Mouse (Mus musculus): Measurements from ENCODE around the gene Srebf2.

Gene Srebf2

DNA sequence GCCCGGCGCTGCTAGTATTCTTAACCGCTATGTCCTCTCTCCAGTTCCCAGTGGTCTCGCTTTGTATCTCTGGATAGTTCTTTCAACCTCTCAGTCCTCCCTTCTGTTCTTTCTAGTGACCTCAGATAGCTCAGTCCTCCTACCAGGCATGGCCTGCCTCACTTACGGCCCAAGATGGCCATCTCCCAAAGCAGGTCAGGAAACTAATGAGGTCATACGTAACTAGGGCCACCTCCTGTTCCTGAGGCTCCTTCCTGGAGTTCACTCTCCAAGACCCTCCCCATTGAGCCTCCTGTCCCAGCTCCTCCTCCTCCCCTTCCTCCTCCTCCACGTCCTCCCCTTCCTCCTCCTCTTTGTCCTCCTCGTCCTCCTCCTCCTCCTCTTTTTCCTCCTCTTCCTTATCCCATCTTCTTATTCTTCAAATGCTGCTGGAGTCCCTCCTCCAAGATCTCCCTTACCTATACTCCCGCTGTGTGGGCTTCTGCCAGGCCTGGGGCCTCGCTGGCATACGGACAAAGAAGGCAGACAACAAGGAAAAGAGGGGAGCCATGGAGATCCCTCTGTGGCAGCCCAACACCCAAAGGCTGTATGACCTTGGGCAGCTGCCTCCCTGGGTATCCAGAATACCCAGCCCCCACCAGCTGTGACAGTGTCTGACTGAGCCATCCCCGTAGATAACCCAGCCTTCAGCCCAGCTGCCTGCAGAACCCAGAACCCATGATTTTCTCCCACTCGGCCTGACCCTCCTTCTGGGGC, 62.5 kb downstream of the Srebf2 start:
- DNase-seq, result no peak

DNA sequence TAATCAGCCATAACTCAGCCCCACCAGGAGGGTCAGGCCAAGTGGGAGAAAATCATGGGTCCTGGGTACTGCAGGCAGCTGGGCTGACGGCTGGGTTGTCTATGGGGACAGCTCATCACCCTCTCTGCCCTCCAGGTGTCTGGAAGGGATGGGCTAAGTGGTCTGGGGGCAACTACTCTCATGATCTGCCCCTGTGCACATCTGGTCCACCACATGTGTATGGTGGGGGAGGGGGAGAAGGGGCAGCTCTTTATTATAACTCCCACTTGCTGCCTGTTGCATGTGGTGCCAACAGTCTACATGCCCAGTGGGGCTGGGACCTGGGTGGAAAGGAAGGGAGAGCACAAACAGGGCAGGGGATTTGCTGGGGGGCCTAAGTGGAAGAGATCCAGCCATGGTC, 63.8 kb downstream of the Srebf2 start:
- no peak for DNase-seq

DNA sequence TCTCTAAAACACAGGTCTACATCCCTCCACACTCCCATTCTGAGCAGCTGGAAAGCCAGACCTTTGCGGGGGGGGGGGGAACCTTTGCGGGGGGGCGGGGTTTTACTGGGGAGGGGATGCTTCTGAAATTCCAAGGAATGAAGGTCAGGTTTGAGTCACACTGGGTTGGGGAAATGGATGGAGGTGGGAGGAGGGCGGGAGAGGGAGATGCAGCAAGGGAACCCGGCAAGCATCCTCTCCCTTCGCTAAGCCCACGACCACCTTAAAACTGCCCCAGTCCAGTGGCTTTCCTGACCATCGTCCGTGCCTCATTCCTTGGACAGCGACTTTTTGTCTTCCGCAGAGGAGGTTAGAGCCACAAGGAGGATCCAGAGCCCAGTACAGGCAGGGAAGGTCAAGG, 64.3 kb downstream of the Srebf2 start:
- no peak for DNase-seq

DNA sequence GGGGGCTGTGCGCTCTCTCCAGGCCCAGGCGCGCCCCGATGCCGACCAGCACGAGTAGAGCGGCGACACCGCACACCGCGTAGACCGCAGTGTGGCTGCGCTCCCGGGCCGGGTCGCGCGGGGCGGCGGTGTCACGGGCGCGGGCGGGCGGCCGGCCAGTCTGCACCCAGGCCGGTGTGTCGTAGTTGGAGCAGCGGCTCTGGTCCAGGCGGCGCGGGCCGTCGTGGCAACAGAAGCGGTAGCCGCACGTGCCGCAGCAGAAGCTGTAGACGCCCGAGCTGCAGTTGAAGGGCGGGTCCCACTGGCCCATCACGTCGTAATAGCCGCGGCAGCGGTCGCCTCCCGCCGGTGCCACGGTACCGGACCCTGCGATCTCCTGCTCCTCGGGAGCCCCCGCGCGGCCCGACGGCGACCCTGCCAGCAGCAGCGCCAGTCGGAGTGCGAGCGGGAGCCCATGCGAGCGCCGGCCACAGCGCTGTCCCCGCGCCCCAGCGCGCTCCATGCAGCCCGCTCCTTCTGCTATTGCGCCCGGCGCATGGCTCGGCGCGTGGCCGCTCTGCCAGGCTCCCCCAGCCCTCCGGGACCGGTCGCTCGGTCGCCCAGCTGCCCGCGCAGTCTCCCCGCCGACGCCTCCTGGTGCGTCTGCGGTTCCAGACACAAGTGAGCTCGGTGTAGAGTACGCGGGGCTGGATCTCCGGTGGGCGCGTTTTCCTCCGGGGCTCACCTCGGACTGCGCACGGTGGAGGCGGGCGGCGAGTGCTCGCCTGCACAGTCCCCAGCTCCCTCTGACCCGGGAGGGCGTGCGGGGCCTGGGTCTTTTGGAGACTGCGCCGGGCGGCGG, 65.2 kb downstream of the Srebf2 start:
- peak; percentile 33 for DNase-seq

DNA sequence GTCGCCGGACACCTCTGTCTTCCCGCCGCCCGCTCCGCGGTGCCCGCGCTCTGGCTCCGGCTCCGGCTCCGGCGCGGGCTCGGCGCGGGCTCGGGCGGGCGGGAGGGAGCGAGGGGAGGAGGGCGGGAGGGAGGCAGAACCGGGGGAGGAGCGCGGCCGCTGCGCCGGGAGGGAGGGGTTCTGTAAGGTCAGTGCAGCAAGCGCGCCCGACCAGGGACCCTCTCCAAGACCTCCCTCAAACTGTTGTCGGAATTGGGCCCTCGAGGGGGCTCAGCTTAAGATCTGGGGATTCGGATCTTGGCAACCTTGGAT, 65.7 kb downstream of the Srebf2 start, which contains the start of gene Shisa8:
Gene Shisa8 (minus strand): TSS at position 64 of the 312 bp plus-strand sequence.
- DNase-seq, result no peak

DNA sequence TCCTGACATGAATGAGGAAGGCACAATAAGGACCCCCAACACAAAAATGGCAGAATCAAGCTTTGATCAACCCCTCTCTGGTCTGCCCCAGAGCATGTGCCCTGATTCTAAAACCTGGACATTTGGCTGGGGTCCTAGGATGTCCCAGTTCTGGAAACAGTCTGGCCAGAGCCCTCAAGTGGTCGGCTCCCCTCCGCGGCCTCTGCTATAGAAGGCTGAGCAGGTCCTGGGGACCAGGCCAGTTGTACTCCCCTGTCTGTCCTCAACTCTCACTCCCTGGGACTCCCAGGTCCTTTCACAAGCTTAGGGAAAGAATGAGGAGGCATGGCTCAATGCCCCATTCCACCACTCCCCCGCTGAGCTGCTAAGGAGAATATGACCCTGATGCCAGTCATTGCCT, 66.2 kb downstream of the Srebf2 start:
- no peak for DNase-seq

DNA sequence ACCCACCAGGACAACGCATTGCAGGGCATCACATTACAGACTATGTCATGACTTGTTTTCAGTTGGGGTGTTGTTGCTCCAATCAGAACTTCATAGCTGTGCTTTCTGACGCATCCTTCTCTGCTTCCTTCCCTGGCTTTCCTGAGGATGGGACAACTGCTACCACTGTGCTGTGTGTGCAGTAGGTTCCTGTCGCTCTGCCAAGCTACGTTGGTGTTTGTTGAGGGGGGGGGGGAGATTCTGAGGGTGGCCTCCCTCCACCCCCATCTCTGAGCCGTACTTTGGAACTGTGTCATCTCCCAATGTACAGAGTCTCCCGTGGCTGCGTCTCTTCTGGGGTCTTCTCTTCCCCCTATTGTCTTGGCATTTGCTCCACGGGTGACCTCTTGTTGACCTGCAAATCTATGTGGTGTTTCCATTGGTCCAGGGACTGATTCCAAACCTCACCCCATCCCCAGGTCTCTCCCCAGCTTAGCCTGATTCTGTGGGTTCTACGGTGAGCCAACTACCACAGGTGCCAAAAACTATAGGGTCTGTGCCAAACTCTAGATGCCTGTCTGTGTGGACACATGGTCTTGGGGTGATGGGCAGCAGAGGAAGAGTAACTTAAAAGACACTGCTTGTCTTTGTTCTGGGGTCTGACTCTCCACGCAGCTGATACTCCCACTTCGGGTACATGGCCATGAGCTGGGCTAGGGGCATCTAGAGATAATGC, 68.5 kb downstream of the Srebf2 start:
- no peak for DNase-seq

DNA sequence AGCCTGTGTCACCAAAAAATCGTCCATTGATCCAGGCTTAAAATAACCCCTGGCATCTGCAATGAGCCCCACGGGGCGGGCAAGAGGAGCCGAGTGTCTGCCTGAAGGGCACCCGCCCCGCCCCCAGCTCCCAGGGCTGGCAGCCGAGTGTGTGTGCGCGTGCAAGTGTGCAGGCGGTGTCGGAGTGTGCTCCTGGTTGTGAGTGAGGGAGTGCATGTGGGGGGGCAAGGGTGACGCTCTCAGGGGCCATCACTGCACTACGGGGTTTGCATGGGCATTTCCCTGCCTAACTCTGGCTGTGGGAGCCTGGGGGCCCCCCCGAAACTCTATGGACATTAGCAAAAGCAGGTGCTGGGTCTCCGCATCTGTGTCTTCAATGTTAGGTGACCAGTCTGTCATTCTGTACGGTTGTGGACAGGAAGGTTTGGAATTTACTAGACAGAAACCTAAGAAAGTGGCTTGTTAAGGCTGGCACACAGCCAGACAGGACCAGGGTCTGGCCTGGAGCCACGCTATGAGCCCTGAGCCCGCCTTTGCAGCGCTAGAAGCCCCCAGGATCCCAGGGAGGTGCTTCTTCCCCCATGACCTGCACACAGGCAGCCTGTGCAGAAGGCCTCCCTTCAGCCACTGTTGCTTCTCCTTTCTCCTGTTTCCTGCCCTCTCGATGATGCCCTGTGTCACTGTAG, 69.3 kb downstream of the Srebf2 start:
- no peak for DNase-seq

DNA sequence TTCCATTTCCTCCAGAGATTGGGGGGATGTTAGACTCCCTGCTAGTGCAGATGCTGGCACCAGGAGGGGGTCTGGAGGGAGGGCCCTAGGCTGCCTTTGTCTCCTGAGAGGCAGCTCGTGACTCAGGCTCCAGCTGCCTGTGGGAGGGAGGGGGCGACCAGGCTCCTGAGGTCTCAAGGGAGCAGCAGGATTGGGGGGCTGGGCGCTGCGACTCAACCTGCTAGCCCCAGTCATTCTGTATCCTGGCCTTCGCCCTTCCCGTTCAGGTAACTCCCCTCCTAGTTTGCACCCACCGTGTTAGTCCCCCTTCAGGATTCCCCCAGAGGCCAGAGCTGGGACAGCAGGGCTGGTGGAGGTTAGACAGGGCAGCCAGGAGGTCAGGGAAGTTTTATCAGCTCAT, 70.1 kb downstream of the Srebf2 start:
- DNase-seq, result no peak

DNA sequence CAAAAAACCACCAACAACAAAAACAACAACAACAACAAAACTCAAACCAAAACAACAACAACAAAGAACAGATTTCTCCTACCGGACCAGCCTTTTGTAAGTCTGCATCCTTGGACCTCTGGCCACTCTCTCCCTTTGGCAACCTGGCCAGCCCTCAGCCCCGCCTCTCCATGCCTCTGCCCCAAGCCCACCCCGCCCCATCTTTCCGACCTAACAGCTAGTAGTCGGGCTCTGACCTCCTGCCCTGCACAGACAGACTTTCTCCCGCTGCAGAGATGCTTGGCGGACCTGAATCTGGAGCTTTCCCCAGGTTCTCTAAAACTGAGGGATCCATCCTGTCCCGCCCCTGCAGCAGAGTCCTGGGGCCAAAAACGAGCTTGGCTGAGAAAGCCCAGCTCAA, 71.0 kb downstream of the Srebf2 start:
- DNase-seq, result no peak

DNA sequence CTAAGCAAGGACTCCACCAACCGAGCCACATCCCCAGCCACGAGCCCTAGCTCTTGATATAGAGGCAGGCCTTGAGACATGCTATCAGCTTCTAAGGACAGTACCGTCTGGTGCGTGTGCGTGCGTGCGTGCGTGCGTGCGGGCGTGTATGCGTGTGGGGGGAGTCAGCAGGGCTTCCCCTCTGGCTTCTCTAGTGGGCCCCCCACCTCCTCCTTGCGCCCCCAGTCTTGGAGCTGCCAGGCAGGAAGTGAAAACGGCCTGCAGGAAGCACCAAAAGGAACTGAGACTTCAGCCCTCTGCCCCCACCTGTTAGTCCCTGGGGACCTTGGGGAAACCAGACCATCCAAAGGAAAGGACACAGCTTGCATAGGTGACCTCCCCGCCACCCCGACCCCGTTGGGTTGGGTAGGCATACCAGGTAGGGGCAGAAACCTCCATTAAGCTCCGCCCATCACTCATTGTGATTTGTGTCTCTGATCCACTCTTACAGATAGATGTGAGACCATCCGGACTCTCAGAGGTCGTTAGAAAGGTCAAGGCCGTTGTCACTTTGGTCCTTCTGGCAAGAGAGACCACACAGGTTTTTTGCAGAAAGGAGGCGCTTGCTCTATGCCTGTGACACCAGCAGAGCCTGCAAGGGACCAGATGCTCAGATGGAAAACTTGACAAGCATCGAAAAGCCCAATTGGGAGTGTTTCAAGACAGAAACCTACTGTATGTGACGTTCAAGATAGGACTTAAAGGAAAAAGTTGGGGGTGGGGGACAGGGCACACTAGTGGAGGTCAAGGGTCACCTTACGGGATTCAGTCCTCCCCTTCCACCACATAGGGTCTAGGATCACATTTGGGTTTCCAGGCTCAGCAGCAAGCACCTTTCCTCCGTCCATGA, 72.0 kb downstream of the Srebf2 start:
- no peak for DNase-seq

DNA sequence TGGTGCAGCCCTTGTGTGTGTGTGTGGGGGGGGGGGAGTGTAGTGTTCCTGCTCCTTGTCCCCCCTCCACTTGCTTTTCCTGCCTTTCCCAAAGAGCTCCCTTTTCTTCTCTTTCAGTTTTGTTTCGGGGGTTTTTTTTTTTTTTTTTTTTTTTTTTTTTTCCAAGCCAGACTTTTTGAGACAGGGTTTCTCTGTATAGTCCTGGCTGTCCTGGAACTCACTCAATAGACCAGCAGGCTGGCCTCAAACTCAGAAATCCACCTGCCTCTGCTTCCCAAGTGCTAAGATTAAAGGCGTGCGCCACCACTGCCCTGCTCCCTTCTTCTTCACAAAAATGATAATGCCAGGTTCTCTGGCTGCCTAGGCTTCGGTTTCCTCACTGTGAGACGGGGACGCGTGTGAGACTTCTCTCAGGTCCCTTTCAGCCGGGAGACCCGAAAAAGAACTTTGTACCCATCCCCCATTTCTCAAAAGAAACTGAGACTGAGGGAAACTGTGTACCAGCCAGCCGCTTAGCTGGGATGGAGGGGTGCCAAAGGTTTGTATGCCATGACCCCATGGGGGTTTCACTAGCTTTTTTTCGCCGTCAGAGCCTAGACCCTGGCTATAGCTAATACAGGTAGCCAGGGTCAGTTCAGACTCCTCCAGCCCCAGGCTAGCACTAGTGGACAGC, 73.2 kb downstream of the Srebf2 start:
- no peak for DNase-seq

DNA sequence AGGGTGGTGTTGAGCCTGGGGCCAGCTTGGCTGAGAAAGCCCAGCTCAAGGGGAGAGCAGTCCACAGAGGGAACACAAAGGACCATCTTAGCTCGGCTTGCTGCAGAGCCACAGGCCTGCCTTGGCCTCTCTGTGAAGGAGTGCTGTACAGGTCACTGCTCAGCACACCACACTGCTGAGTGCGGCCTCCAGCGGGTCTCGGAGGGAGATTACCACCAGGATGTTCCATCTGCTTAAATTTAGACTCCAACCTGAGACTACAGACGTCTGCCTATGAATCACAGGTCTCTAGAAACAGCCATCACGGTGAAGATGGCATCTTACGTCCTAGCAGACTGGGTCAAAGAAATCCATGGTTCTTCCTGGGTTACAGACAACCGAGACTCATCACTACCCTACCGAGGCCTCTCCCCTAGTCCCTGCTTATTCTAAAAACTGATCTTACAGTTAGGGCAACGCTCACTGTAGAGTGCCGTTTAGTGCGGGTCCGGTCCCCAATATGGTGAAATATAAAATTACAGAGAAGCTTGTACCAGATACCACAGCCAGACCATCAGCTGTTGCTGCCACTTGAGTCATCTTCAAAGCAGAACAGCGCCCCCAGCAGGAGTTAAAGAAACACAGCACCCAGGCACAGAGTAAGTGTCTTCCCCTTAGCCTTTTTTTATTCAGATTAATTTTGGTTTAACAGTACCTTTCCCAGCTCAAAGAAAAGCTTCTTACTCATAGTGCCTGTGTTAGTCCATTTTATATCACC, 74.3 kb downstream of the Srebf2 start:
- DNase-seq, result no peak

DNA sequence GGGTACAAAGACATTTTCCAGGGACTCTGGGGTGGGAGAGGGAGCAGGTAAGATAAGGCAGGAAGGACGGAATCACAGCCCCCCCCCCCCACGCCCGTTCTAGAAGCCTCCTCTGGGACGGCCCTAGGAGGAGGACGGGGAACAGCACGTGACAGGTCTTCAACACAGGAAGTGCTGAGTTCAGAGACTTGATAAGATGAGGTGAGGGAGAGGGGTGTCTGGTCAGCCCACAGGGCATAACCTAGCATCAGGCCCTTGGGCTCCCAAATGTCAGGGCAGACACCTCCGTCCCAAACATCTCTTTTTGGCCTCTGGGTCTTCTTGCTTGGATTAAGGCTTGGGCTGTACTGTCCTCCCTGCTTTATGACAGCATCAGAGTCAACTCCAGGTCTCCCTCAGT, 76.3 kb downstream of the Srebf2 start:
- DNase-seq, result no peak

DNA sequence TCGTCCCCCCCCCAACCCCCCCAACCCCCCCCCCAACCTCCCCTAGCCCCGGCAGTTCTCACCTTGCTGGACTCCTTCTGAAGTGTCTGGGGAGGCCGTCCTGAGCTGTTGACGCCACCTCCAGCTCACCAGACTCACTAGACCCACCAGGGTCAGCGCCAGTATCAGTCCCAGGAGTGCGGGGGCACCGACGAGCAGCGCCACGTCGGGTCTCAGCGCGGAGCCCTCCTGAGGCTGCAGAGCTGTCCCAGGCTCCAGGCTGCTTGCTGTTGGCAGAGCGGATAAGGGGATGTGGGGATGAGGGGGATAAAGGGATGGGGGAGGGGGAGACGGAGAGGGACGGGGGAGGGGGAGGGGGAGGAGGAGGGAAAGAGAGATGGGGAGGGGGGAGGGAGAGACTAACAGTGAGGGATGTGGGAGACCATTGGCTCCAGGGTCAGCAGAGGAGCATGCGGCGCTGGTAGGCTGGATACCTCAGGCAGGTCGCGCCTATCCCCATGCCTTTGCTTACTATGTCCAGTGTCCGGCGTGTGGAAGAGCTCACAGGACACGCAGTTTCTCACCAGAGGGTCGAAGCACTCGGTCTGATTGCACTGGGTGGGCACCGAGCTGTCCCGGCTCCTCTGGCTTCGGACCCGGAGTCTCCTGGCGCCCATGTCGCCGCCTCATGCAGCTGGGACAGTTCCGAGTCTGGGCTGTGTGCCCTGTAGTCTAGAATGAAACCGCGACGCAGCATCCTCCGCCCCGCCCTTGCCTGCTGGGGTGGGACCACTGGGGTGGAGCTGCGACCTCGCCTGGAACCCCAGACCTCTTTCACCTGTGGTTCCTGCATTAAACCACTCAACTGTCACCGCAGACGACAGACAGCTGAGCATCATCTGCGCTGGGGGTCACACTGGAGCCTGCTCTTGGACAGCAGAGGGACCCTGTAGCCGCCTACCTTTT, 76.9 kb downstream of the Srebf2 start, which contains the start of gene Tnfrsf13c:
Gene Tnfrsf13c (minus strand): TSS at position 713 of the 945 bp plus-strand sequence.
- DNase-seq, result no peak

DNA sequence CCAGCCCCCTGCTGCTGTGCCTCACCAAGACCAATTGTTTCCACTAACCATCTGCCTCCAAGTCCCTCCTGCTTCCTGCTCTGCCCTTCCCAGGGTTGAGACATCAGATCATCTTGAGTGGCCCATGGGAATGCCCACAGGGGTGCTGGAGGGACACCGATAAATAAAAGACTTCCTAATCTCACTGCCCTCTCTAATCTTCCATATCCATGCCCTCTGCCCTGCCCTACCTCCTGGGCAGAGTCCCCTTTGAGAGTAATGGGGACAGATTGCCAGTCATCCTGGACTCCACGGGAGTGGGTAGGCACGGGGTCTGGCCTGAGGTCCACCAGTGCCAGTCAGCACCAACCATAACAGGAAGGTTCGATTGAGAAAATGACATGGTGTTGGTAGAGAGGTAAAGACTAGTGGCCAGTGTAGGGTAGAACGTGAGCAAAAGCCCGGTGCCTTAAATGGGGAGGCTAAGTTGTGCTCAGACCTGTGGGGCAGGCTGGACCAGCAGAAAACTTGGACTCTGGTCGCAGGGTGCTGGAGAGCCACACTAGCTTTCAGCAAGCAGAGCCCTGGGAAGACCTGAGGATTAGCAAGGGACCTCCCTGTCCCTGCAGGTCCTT, 77.7 kb downstream of the Srebf2 start:
- no peak for DNase-seq

DNA sequence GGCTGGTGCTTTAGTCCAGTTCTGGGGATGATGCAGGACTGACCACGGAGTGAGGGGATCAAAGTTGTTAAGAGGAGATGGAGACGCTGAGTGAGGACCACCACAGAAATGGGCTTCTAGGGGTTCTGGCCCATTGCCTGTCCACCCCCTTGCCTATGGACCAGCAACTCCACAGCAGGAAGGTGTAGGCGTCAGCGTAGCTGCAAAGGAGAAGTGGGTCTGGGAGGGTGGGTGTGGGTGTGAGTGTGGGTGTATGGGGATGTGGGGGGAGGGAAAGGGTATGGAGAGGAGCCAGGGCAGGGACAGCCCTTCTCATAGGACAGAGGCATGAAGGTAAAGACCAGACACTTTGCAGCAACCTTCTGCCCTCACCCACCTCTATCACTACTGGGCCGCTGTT, 78.8 kb downstream of the Srebf2 start:
- DNase-seq, result no peak

DNA sequence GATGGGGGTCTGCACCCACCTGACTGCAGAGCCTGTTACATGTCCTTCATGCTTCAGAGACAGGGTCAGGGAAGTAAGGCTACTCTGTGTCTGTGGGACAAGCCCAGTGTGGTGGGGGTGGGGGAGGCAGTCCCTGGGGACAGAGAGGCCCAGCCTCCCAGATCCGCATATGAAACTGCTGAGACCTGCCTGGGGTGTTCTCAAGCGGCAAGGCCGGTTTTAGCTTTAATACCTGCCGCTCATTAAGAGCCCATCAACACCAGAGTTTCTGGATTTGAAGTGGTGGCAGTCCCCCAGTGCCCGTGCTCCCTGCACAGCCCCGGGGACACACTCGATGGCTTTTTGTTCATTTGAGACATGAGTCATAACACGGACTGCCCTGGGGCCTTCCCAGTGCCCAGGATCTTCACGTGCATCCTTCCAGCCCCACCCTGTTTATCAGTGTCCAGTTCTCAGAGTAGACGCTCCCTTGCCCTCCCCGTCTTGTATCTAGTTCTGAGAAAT, 82.6 kb downstream of the Srebf2 start:
- DNase-seq, result no peak

DNA sequence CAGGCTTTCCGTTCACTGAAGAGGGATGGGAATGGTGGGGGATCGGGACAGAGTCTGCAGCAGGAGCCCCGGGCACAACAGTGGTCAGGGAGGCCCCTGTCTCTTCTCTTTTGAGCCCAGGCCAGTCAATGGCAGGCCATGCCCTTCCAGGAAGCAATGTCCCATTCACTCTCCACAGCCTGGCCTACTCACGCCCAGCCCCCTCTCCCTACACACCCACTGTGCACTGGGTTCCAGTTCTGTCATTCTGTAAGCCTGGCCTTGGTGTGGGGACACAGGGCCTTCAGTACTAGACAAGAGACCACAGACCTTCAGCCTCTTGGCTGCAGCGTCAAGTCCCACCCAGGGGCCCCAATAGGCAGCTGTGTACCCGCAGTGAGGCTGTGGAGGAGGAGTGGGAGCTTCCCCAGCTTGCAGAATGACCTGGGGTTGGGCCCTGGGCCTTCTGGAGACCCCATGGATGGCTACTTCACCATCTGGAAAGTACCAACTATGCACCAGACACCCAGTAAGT, 83.2 kb downstream of the Srebf2 start:
- no peak for DNase-seq
